ENCODE assay signal across 19 mouse cellular contexts in the genomic region with DNA sequence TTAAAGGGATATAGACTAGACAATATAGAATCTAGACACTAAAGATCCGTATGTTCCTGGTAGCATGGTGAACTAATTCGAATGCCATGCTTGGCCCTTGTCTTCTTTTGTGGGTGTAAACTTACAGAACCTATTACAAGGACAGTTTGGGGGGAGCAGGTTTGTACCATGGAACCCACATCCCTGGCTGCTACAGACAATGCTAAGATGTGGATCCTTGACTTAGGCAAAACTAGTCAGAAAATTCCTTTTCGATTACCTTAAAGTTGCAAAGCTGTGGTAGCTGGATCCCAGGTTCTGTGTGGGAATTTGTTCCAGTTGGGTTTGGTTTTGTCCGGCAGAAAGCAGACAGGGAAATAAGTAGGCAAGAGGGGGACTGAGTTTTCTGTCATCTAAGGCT.
DNase-seq lines count a peak whose midpoint lies in the region; ATAC-seq and TF ChIP-seq lines count a peak whose summit lies in the region.
"Had no signal": no experiment of that assay in that cellular context is flagged by ENCODE, and none has a peak within 500 bp of the region (broad histone marks: within the 10 kb centered on the region; RNA-seq: fewer than 3 reads in every experiment).

No protein-coding gene starts in this region.

- no peak overlapping the region for H3K4me2 ChIP-seq in midbrain, embryonic 11.5 days
- H3K4me2 ChIP-seq in midbrain, postnatal 0 days (ENCODE audit: low read depth, low read length, poor library complexity, severe bottlenecking): no peak overlapping the region

- peak; percentile 61 for DNase-seq in heart, adult 11 months
- no peak for DNase-seq in heart, adult 2 months
- peak; percentile 57 for DNase-seq in midbrain, embryonic 11.5 days (ENCODE audit: low spot score, missing footprints)
- DNase-seq in midbrain, postnatal 0 days (ENCODE audit: low spot score): no peak
- DNase-seq: adrenal gland, adult 2 months; adrenal gland, adult 8-10 months; adrenal gland, postnatal 10 days; adrenal gland, postnatal 14 days; adrenal gland, postnatal 25 days; adrenal gland, postnatal 36 days; B cell, adult 2 months; cerebellum, adult 11 months; cerebellum, adult 11-12 months; cerebellum, adult 18-20 months had no signal

- H3K9ac ChIP-seq in heart, adult 2 months (ENCODE audit: low read depth, low read length): no peak overlapping the region
- H3K9ac ChIP-seq in midbrain, embryonic 11.5 days (ENCODE audit: low read length): no peak overlapping the region
- H3K9ac ChIP-seq in midbrain, postnatal 0 days (replicated peaks; ENCODE audit: low read length, poor library complexity, severe bottlenecking): no peak overlapping the region

- WGBS in heart, adult 2 months: 91% methylated on average over 4 of the region's 4 CpGs
- WGBS in midbrain, embryonic 11.5 days: 86% methylated on average over 4 of the region's 4 CpGs
- 90% methylated on average over 4 of the region's 4 CpGs for WGBS in midbrain, postnatal 0 days

- H3K27me3 ChIP-seq in heart, adult 2 months (ENCODE audit: control insufficient read depth, insufficient read depth, low read length): no peaks in the 10 kb centered on the region
- H3K27me3 ChIP-seq in midbrain, embryonic 11.5 days (ENCODE audit: control insufficient read depth, insufficient read depth, low read length): no peaks in the 10 kb centered on the region; the same call in 1 of the 2 replicates
- H3K27me3 ChIP-seq in midbrain, postnatal 0 days (ENCODE audit: insufficient read depth, low read length): 0 out of 2 replicates have a peak, but pooled peaks cover 5% of the 10 kb centered on the region
- H3K27me3 ChIP-seq: CH12.LX, Patski had no signal

- no peak for ATAC-seq in midbrain, embryonic 11.5 days (ENCODE audit: low FRiP score)
- no peak for ATAC-seq in midbrain, postnatal 0 days (ENCODE audit: low FRiP score)
- ATAC-seq: activated CD4-positive, CD25-positive, alpha-beta regulatory T cell, adult 4 months; CD4-positive, CD25-positive, alpha-beta regulatory T cell, adult 4 months; Patski had no signal

- no peaks in the 10 kb centered on the region for H3K79me2 ChIP-seq in heart, adult 2 months (replicated peaks; ENCODE audit: control insufficient read depth, insufficient read depth, low read length)

- no peak overlapping the region for H3K4me3 ChIP-seq in heart, adult 2 months
- no peak overlapping the region for H3K4me3 ChIP-seq in midbrain, embryonic 11.5 days (ENCODE audit: low read depth, low read length)
- no peak overlapping the region for H3K4me3 ChIP-seq in midbrain, postnatal 0 days (ENCODE audit: low read depth, low read length)

- no peaks in the 10 kb centered on the region for H3K9me3 ChIP-seq in midbrain, embryonic 11.5 days (ENCODE audit: control insufficient read depth, low read length)
- no peaks in the 10 kb centered on the region for H3K9me3 ChIP-seq in midbrain, postnatal 0 days (ENCODE audit: low read length)
- H3K9me3 ChIP-seq: G1E had no signal

- TF ChIP-seq EP300 in heart, adult 2 months (IDR thresholded peaks at IDR 0.05; ENCODE audit: insufficient read depth, low read depth, low read length): no peak

- H3K27ac ChIP-seq in heart, adult 2 months: no peak overlapping the region
- H3K27ac ChIP-seq in midbrain, embryonic 11.5 days (ENCODE audit: low read depth, low read length): no peak overlapping the region
- H3K27ac ChIP-seq in midbrain, postnatal 0 days (ENCODE audit: low read depth, low read length): no peak overlapping the region

- no peaks in the 10 kb centered on the region for H3K36me3 ChIP-seq in heart, adult 2 months (ENCODE audit: control insufficient read depth, insufficient read depth, low read length)
- H3K36me3 ChIP-seq in midbrain, embryonic 11.5 days (ENCODE audit: control insufficient read depth, insufficient read depth, low read length): no peaks in the 10 kb centered on the region
- H3K36me3 ChIP-seq in midbrain, postnatal 0 days (ENCODE audit: insufficient read depth, low read length): no peaks in the 10 kb centered on the region
- H3K36me3 ChIP-seq: G1E had no signal

- no peak for TF ChIP-seq CTCF in heart, adult 2 months (IDR thresholded peaks at IDR 0.05)
- no peak for TF ChIP-seq CTCF in midbrain, postnatal 0 days (IDR thresholded peaks at IDR 0.05)

- TF ChIP-seq POLR2A in heart, adult 2 months (IDR thresholded peaks at IDR 0.05; ENCODE audit: insufficient read depth, low read depth, low read length): no peak

- peaks cover 4% of the 10 kb centered on the region for H3K4me1 ChIP-seq in heart, adult 2 months (ENCODE audit: control insufficient read depth, insufficient read depth, low read length)
- 0 out of 2 replicates have a peak, but pooled peaks cover 2% of the 10 kb centered on the region for H3K4me1 ChIP-seq in midbrain, embryonic 11.5 days (ENCODE audit: control insufficient read depth, insufficient read depth, low read length)
- no peaks in the 10 kb centered on the region for H3K4me1 ChIP-seq in midbrain, postnatal 0 days (ENCODE audit: insufficient read depth, low read length)

- intact Hi-C loops in heart, adult 2 months (cut with DNase I): no loop called here

Comparison
In these comparisons a context has a peak if more than half of its experiments do, and no peak if none do; other contexts are left out.
1. DNase-seq: peak in heart, adult 11 months (single experiment) and midbrain, embryonic 11.5 days (single experiment); none in heart, adult 2 months (0 of 2) and midbrain, postnatal 0 days (single experiment).